Mouse (Mus musculus): ENCODE results near the gene Satb2. TPM values are rescaled to one million over a fixed set of nuclear protein-coding genes. Genes with fewer than 3 reads are reported as not detected.

Satb2 gene
- polyA plus RNA-seq, 1 experiment from 2014 or later: 1.6 TPM

DNA sequence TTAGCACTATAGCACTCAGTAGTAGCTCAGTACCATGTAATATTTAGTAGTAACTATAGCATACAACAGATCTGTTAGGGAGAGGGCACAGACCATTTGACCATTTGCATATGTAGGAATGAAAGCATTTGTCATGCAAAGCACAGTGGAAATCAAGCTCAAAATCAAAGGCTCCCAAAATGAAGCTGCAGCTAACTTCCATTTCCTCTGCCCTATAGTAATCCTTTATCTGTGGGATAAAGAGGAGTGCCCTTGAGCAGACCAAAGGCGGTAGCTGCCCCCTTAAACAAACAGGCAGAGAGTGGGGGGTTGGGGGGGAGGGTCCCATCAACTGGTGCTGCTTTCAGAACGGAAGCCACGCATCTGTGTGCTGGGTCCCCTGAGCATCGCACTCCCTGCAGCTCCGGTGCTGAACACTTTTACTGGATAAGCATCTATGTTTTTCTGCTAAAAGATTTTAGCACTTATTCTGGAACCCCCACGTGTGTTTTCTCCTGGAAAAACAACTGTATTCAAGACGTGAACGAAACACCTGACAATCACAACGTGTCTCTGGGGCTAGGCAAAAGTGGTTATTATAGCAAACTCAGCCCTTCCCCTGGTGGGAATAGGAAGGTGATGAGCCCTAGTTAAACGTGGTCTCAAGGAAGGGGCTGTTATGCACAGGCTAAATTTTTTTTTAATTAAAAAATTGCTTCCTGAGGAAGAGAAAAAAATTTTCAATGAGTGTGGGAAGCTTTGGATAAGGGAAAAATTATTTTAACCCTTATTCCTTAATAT, 133.7 kb downstream of the Satb2 start:
- no peaks in the 10 kb centered on the region for H3K27me3 ChIP-seq (ENCODE audit: control insufficient read depth, insufficient read depth, low read depth, low read length)
- no peak overlapping the region for H3K4me3 ChIP-seq (ENCODE audit: low read depth, low read length)
- H3K36me3 ChIP-seq (ENCODE audit: control insufficient read depth, insufficient read depth, low read length): no peaks in the 10 kb centered on the region
- no peak overlapping the region for H3K27ac ChIP-seq (ENCODE audit: low read length)
- peak overlapping the region; percentile 26 for H3K4me2 ChIP-seq (ENCODE audit: low read length)
- no peak overlapping the region for H3K9ac ChIP-seq (ENCODE audit: low read depth, low read length)
- WGBS: 15% methylated on average over 10 of the region's 10 CpGs
- peak; percentile 48; the same call in 1 of the 2 replicates for ATAC-seq
- no peaks in the 10 kb centered on the region for H3K9me3 ChIP-seq (replicated peaks; ENCODE audit: control insufficient read depth, low read length, poor library complexity, severe bottlenecking)
- H3K4me1 ChIP-seq (ENCODE audit: control insufficient read depth, insufficient read depth, low read length): peaks cover 7% of the 10 kb centered on the region; the same call in 1 of the 2 replicates

DNA sequence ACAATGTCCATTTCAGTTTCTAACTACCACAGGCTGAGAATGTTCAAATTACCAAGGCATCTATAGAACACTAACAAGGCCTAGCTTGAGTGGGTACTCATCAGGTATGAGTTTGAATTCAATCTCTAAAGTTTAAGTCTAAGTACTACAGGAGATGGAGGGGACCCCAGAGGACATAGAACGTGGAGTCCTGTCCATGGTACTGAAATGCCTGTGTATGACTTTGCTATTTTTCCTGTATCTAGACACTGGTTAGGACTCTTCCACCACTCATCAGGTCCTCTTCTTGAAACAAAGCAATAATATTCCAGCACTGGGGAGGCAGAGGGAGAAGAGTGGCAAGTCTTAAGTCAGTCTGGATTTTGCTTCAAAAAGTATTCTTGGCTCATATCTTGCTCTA, 139.5 kb downstream of the Satb2 start:
- no peak overlapping the region for H3K4me3 ChIP-seq (ENCODE audit: low read depth, low read length)
- H3K4me1 ChIP-seq (ENCODE audit: control insufficient read depth, insufficient read depth, low read length): peaks cover 2% of the 10 kb centered on the region
- H3K9me3 ChIP-seq (replicated peaks; ENCODE audit: control insufficient read depth, low read length, poor library complexity, severe bottlenecking): no peaks in the 10 kb centered on the region
- WGBS: 63% methylated on average over 1 of the region's 1 CpGs
- no peak overlapping the region for H3K9ac ChIP-seq (ENCODE audit: low read depth, low read length)
- no peak overlapping the region for H3K27ac ChIP-seq (ENCODE audit: low read length)
- ATAC-seq: no peak
- H3K4me2 ChIP-seq (ENCODE audit: low read length): no peak overlapping the region
- no peaks in the 10 kb centered on the region for H3K36me3 ChIP-seq (ENCODE audit: control insufficient read depth, insufficient read depth, low read length)
- H3K27me3 ChIP-seq (ENCODE audit: control insufficient read depth, insufficient read depth, low read depth, low read length): no peaks in the 10 kb centered on the region

GRCm38 (mm10) chr1:56833984-56834900, 144.2 kb downstream of the Satb2 start:
- Histone ChIP-seq H3K9ac (ENCODE audit: low read depth, low read length) (no peak overlapping the region), H3K4me1 (ENCODE audit: control insufficient read depth, insufficient read depth, low read length) (peaks cover 9% of the 10 kb centered on the region), H3K27ac (ENCODE audit: low read length) (no peak overlapping the region), H3K27me3 (ENCODE audit: control insufficient read depth, insufficient read depth, low read depth, low read length) (no peaks in the 10 kb centered on the region), H3K4me3 (ENCODE audit: low read depth, low read length) (no peak overlapping the region), H3K36me3 (ENCODE audit: control insufficient read depth, insufficient read depth, low read length) (no peaks in the 10 kb centered on the region), H3K9me3 (replicated peaks; ENCODE audit: control insufficient read depth, low read length, poor library complexity, severe bottlenecking) (no peaks in the 10 kb centered on the region), H3K4me2 (ENCODE audit: low read length) (no peak overlapping the region)
- WGBS: 49% methylated on average over 6 of the region's 6 CpGs
- ATAC-seq: no peak

DNA sequence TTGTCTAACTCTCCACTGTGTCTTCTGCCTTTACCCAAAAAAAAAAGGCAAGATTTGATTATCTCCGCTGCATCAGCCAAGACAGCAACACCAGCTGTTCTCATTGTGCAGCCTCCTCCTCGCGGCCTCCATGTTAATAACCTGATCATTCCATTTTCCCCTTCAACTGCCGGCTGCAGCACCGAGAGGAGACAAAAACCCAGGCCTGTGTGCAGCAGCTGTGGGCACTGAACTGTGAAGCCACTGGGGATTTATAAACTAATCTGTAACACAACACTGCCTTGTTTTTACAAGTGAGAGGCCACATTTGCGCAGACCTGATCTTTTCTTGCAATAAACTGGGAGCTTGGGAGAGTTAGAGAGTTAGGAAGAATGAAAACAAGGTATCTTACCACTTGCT, 145.1 kb downstream of the Satb2 start:
- no peaks in the 10 kb centered on the region for H3K36me3 ChIP-seq (ENCODE audit: control insufficient read depth, insufficient read depth, low read length)
- no peaks in the 10 kb centered on the region for H3K9me3 ChIP-seq (replicated peaks; ENCODE audit: control insufficient read depth, low read length, poor library complexity, severe bottlenecking)
- ATAC-seq: peak; percentile 66
- peak overlapping the region; percentile 12 for H3K4me2 ChIP-seq (ENCODE audit: low read length)
- peaks cover 9% of the 10 kb centered on the region for H3K4me1 ChIP-seq (ENCODE audit: control insufficient read depth, insufficient read depth, low read length)
- no peak overlapping the region for H3K4me3 ChIP-seq (ENCODE audit: low read depth, low read length)
- no peaks in the 10 kb centered on the region for H3K27me3 ChIP-seq (ENCODE audit: control insufficient read depth, insufficient read depth, low read depth, low read length)
- peak overlapping the region; percentile 2 for H3K27ac ChIP-seq (ENCODE audit: low read length)
- WGBS: 6% methylated on average over 6 of the region's 6 CpGs
- no peak overlapping the region for H3K9ac ChIP-seq (ENCODE audit: low read depth, low read length)

- no peak for ATAC-seq
- Histone ChIP-seq H3K27me3 (ENCODE audit: control insufficient read depth, insufficient read depth, low read depth, low read length) (no peaks in the 10 kb centered on the region), H3K27ac (ENCODE audit: low read length) (peak overlapping the region; percentile 2; the same call in 1 of the 2 replicates), H3K9ac (ENCODE audit: low read depth, low read length) (no peak overlapping the region), H3K4me1 (ENCODE audit: control insufficient read depth, insufficient read depth, low read length) (peaks cover 9% of the 10 kb centered on the region), H3K36me3 (ENCODE audit: control insufficient read depth, insufficient read depth, low read length) (no peaks in the 10 kb centered on the region), H3K9me3 (replicated peaks; ENCODE audit: control insufficient read depth, low read length, poor library complexity, severe bottlenecking) (no peaks in the 10 kb centered on the region), H3K4me3 (ENCODE audit: low read depth, low read length) (no peak overlapping the region), H3K4me2 (ENCODE audit: low read length) (no peak overlapping the region; the same call in 1 of the 2 replicates)
- WGBS: 53% methylated on average over 8 of the region's 8 CpGs
These were observed 145.7 kb downstream of the Satb2 start for GRCm38 (mm10) chr1:56832738-56833137.

GRCm38 (mm10) chr1:56822735-56823134, 155.7 kb downstream of the Satb2 start:
- Histone ChIP-seq H3K4me3 (ENCODE audit: low read depth, low read length) (no peak overlapping the region), H3K9me3 (replicated peaks; ENCODE audit: control insufficient read depth, low read length, poor library complexity, severe bottlenecking) (no peaks in the 10 kb centered on the region), H3K27ac (ENCODE audit: low read length) (no peak overlapping the region), H3K4me1 (ENCODE audit: control insufficient read depth, insufficient read depth, low read length) (no peaks in the 10 kb centered on the region), H3K36me3 (ENCODE audit: control insufficient read depth, insufficient read depth, low read length) (no peaks in the 10 kb centered on the region), H3K9ac (ENCODE audit: low read depth, low read length) (no peak overlapping the region), H3K27me3 (ENCODE audit: control insufficient read depth, insufficient read depth, low read depth, low read length) (no peaks in the 10 kb centered on the region), H3K4me2 (ENCODE audit: low read length) (no peak overlapping the region)
- ATAC-seq: no peak
- whole genome bisulfite sequencing: 88% methylated on average over 5 of the region's 5 CpGs

DNA sequence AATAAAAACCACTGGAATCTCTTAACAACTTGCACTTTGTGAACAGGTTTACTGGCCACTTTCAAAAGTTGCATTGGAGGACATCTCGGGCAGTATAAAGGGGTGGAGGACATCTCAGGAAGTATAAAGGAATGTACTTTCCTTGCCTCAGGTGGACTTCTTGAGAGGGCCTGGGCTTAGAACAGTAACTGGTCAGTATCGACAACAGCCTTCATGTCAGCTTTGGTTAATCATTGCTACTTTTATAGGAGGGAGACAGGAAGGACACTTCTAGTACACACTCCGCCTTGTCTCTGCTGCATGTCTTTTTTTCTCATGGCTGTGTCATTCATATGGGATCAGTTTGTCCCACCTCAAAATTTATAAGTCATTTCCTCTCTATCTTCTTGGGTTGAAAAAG, 156.4 kb downstream of the Satb2 start:
- 92% methylated on average over 3 of the region's 3 CpGs for WGBS
- no peak overlapping the region for H3K9ac ChIP-seq (ENCODE audit: low read depth, low read length)
- no peak overlapping the region for H3K4me3 ChIP-seq (ENCODE audit: low read depth, low read length)
- no peaks in the 10 kb centered on the region for H3K36me3 ChIP-seq (ENCODE audit: control insufficient read depth, insufficient read depth, low read length)
- no peak overlapping the region for H3K4me2 ChIP-seq (ENCODE audit: low read length)
- H3K9me3 ChIP-seq (replicated peaks; ENCODE audit: control insufficient read depth, low read length, poor library complexity, severe bottlenecking): no peaks in the 10 kb centered on the region
- no peaks in the 10 kb centered on the region for H3K27me3 ChIP-seq (ENCODE audit: control insufficient read depth, insufficient read depth, low read depth, low read length)
- H3K27ac ChIP-seq (ENCODE audit: low read length): no peak overlapping the region
- ATAC-seq: no peak
- no peaks in the 10 kb centered on the region for H3K4me1 ChIP-seq (ENCODE audit: control insufficient read depth, insufficient read depth, low read length)

DNA sequence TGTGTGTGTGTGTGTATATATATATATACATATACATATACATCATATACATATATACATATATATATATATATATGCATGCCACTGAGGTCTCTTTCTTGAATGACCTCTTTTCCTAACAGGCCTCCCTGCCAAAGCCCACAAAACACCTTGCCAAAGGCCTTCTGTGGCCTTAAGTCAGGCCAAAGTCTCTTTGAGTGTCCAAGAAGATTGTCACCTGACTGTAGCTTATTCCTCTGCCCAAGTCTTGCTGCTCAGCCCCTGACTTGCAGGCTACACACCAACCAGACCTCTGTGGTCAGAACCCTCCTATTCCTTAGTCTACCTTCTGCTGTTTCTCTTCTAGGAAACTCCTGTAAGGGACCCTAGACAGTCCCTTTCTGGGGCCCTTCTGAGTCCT, 164.9 kb downstream of the Satb2 start:
- Histone ChIP-seq H3K4me2 (ENCODE audit: low read length) (no peak overlapping the region), H3K27ac (ENCODE audit: low read length) (no peak overlapping the region), H3K9ac (ENCODE audit: low read depth, low read length) (no peak overlapping the region), H3K27me3 (ENCODE audit: control insufficient read depth, insufficient read depth, low read depth, low read length) (no peaks in the 10 kb centered on the region), H3K4me1 (ENCODE audit: control insufficient read depth, insufficient read depth, low read length) (no peaks in the 10 kb centered on the region), H3K4me3 (ENCODE audit: low read depth, low read length) (no peak overlapping the region), H3K36me3 (ENCODE audit: control insufficient read depth, insufficient read depth, low read length) (no peaks in the 10 kb centered on the region), H3K9me3 (replicated peaks; ENCODE audit: control insufficient read depth, low read length, poor library complexity, severe bottlenecking) (no peaks in the 10 kb centered on the region)
- no peak for ATAC-seq

DNA sequence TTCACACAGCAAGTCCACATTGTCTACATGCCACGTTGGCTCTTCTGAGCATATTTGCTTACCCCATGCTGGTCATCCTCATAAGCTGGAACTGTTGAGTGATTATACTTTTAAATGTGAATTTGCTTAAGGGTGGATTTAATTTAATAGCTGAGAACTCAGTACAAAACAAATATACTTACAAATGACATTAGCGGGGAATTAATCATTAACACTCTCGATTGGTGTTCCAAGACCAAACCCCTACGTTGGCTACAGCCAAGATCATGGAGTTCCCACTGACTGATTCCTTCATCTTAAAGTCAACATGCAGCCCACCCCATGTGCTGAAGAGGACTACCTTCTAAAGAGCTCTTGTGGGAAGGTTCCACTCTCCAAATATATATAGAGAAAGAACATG, 165.5 kb downstream of the Satb2 start:
- no peaks in the 10 kb centered on the region for H3K9me3 ChIP-seq (replicated peaks; ENCODE audit: control insufficient read depth, low read length, poor library complexity, severe bottlenecking)
- H3K27me3 ChIP-seq (ENCODE audit: control insufficient read depth, insufficient read depth, low read depth, low read length): no peaks in the 10 kb centered on the region
- no peaks in the 10 kb centered on the region for H3K4me1 ChIP-seq (ENCODE audit: control insufficient read depth, insufficient read depth, low read length)
- no peak overlapping the region for H3K9ac ChIP-seq (ENCODE audit: low read depth, low read length)
- no peak overlapping the region for H3K4me3 ChIP-seq (ENCODE audit: low read depth, low read length)
- H3K36me3 ChIP-seq (ENCODE audit: control insufficient read depth, insufficient read depth, low read length): no peaks in the 10 kb centered on the region
- no peak overlapping the region for H3K4me2 ChIP-seq (ENCODE audit: low read length)
- WGBS: 80% methylated on average over 4 of the region's 4 CpGs
- no peak overlapping the region for H3K27ac ChIP-seq (ENCODE audit: low read length)
- no peak for ATAC-seq
